Mouse (Mus musculus) telencephalon, adult 2 months (tissue): ENCODE measurements around the gene Prok2.
A peak's percentile ranks its signal among the peaks of the same experiment; 100 is the strongest.

Experiments used
- DNase-seq: peaks from one replicate; pipeline ENCODE4 v3.0.0-alpha.2; 2011; ENCODE audit warnings: low read depth, low spot score

Gene Prok2

GRCm38 (mm10) chr6:99725971-99726561, at the start of gene Prok2:
Prok2 (minus strand) TSS chr6:99726392.
- DNase-seq, result no peak

GRCm38 (mm10) chr6:99774680-99775079, 48.5 kb upstream of the Prok2 start:
- no peak for DNase-seq

GRCm38 (mm10) chr6:99768495-99768894, 42.3 kb upstream of the Prok2 start:
- DNase-seq, result no peak

GRCm38 (mm10) chr6:99764916-99765315, 38.7 kb upstream of the Prok2 start:
- no peak for DNase-seq

GRCm38 (mm10) chr6:99762069-99762985, 36.1 kb upstream of the Prok2 start:
- no peak for DNase-seq

GRCm38 (mm10) chr6:99756105-99756504, 29.9 kb upstream of the Prok2 start:
- DNase-seq, result no peak

- DNase-seq, result no peak
These were observed 25.1 kb upstream of the Prok2 start for GRCm38 (mm10) chr6:99751308-99751707.

- no peak for DNase-seq
These were observed 20.1 kb upstream of the Prok2 start for GRCm38 (mm10) chr6:99746275-99746674.

- DNase-seq, result peak; percentile 45
These were observed 16.7 kb upstream of the Prok2 start for GRCm38 (mm10) chr6:99742866-99743265.

- DNase-seq, result no peak
These were observed 8.5 kb upstream of the Prok2 start for GRCm38 (mm10) chr6:99734666-99735065.

- DNase-seq, result no peak
These were observed 6.5 kb upstream of the Prok2 start for GRCm38 (mm10) chr6:99732673-99733072.

- no peak for DNase-seq
These were observed 5.7 kb upstream of the Prok2 start for GRCm38 (mm10) chr6:99731926-99732325.

GRCm38 (mm10) chr6:99729853-99730252, 3.7 kb upstream of the Prok2 start:
- DNase-seq, result no peak

- no peak for DNase-seq
These were observed 548 bp upstream of the Prok2 start for GRCm38 (mm10) chr6:99726576-99727303.

- DNase-seq, result peak; percentile 17
These were observed 3.8 kb downstream of the Prok2 start for GRCm38 (mm10) chr6:99722390-99722789.

- DNase-seq, result no peak
These were observed 5.2 kb downstream of the Prok2 start for GRCm38 (mm10) chr6:99721032-99721431.

GRCm38 (mm10) chr6:99715913-99716312, 10.3 kb downstream of the Prok2 start:
- DNase-seq, result no peak

- no peak for DNase-seq
These were observed 11.0 kb downstream of the Prok2 start for GRCm38 (mm10) chr6:99715191-99715590.

- DNase-seq, result no peak
These were observed 12.9 kb downstream of the Prok2 start for GRCm38 (mm10) chr6:99713256-99713655.

GRCm38 (mm10) chr6:99711576-99712101, 14.6 kb downstream of the Prok2 start:
- DNase-seq, result no peak

- no peak for DNase-seq
These were observed 25.7 kb downstream of the Prok2 start for GRCm38 (mm10) chr6:99700484-99700883.
